Mouse (Mus musculus) heart, adult 18-20 months (tissue): ENCODE measurements around the gene Malsu1. TPM values are rescaled to one million over a fixed set of nuclear protein-coding genes. Genes with fewer than 3 reads are reported as not detected.
A peak's percentile ranks its signal among the peaks of the same experiment; 100 is the strongest.

Source experiments
- DNase-seq, 2 experiments: peaks; one replicate each; pipeline ENCODE4 v3.0.0; 2021 to 2022; ENCODE audit warnings: mixed read lengths in 1 of 2
- long read RNA-seq, 2 experiments: library from polyadenylated mRNA; stranded (forward); transcript quantifications; one replicate each; pipeline ENCODE4 v2.0.0; 2021
- total RNA-seq, 2 experiments: library from RNA; stranded (reverse); gene quantifications; 2 replicates each; pipeline ENCODE4 v1.2.3; 2021

The Malsu1 gene
- total RNA-seq: 10 to 100 TPM; 40.5 to 45.0 TPM
- long read RNA-seq, experiment 1, transcript Malsu1-203 (4 exons, 2,819 nt): major isoform, 25 of 33 reads
- long read RNA-seq, experiment 1, partial matches to known transcripts: 3 of 33 reads
- long read RNA-seq, experiment 1, other reads (novel, unspliced or antisense): 1 of 33 reads
- long read RNA-seq, experiment 2, transcript Malsu1-203 (4 exons, 2,819 nt): major isoform, 27 of 29 reads
- long read RNA-seq, experiment 2, partial matches to known transcripts: 0 of 29 reads
- long read RNA-seq, experiment 2, other reads (novel, unspliced or antisense): 0 of 29 reads

DNA sequence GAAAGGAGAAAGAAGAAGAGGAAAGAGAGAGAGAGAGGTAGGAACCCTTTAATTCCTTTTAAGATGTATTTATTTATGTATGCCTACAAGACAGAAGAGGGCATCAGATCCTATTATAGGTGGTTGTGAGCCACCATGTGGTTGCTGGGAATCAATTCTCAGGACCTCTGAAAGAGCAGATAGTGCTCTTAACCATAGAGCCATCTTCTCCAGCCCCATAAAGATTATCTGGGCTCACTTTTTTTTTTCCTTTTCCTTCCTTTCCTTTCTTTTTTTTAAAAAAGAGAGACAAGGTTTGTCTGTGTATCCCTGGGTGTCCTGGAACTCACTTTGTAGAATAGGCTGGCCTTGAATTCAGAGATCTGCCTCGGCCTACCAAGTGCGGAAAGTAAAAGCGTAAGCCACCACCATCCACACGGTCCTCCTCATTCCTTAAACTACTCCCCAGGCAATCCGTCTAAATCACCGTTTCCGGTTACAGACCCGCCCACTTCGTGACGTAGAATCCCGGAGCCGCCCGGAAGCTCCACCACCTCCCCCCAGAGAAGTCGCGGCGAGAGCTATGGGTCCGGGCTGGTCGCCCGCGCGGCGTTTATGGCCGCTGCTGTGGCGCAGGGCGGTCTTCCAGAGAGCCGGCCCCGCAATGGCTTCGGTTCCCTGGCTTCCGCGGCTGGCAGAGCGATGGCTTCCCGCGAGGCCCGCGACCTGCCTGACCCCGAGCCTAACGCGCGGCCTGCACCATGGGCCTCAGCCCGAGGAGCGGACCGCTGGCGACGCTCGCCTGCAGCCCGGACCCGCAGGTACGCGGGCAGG lies at the start of gene Malsu1:
TSS of gene Malsu1 (plus strand) at position 492 of the 813 bp plus-strand sequence.
- DNase-seq: peak; percentile 97 to 98

GRCm38 (mm10) chr6:49025290-49025689 lies 48.3 kb upstream of the Malsu1 start:
- no peak for DNase-seq

DNA sequence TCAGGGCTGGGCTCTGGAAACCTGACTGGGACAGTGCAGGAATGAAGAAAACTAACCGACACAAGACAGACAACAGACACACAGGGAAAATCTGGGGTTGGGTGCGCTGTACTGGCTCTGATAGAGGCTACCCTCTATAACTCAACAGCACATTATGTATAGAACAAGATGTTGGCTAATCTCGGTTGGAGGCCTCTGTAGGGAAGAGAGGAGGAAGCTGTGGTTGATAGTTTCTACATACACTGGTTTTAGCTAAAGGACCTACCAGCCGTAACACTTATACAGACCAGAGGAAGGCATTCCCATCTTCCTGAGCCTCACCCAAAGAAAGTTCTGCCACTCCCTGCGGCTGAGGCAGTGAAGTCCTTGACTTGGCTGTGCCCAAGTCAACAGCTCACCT lies 47.1 kb upstream of the Malsu1 start:
- DNase-seq: no peak

DNA sequence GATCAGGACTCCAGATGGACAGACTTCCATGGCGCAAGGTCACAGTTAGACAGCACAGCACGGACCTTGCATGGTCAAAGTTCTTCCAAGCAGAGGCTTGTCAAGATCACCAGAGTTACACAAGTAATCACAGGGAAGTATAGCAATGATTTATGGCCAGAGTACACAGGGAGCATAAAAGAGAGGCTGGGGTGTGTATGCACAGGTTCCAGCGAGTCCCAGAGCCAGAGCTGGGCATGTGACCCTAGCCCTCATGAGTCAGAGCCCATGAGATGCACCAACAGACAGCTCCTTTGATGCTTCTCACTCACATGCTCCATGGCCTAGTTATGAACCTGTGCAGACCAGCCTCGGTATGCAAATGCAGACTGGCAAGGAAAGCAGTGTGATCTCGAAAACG lies 45.6 kb upstream of the Malsu1 start:
- no peak for DNase-seq

DNA sequence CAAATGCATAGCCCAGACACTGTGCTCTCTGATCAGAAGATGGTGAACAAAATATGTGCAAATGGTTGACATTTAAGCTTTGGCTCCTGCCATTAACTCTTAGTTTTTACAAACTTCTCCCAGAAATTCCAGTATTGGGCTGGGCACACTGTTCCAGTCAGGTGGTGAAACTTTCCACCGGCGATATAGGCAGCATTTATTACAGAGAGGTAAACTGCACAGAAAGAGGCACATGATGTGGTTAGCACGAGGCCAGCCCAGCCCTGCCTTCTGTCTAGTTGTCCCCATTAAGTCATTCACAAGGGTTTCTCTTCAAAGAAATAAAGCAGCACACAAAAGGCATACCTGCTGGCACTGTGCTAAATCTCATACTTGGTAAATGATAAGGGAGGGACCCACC lies 44.9 kb upstream of the Malsu1 start:
- no peak for DNase-seq

- no peak for DNase-seq
These were observed 42.4 kb upstream of the Malsu1 start for GRCm38 (mm10) chr6:49031230-49031629.

DNA sequence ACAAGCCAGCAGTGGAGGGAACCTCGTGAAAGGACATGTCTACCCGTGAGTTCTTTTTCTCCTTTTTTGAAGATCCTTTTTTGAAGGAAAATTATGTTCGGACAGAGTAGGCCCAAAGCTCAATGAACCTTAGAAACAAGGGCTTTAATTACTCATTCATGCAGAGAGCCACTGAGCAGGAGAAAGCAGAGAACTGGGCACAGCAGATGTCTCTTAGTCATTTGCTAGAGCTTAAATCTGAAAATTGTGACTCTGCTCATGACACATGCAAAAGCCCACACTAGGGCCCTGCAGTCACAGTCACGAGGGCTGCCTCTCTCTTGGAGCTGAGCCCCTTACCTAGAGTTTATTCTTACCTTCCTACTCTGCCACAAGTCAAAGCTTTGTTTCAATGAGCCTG lies 40.8 kb upstream of the Malsu1 start:
- DNase-seq: no peak

DNA sequence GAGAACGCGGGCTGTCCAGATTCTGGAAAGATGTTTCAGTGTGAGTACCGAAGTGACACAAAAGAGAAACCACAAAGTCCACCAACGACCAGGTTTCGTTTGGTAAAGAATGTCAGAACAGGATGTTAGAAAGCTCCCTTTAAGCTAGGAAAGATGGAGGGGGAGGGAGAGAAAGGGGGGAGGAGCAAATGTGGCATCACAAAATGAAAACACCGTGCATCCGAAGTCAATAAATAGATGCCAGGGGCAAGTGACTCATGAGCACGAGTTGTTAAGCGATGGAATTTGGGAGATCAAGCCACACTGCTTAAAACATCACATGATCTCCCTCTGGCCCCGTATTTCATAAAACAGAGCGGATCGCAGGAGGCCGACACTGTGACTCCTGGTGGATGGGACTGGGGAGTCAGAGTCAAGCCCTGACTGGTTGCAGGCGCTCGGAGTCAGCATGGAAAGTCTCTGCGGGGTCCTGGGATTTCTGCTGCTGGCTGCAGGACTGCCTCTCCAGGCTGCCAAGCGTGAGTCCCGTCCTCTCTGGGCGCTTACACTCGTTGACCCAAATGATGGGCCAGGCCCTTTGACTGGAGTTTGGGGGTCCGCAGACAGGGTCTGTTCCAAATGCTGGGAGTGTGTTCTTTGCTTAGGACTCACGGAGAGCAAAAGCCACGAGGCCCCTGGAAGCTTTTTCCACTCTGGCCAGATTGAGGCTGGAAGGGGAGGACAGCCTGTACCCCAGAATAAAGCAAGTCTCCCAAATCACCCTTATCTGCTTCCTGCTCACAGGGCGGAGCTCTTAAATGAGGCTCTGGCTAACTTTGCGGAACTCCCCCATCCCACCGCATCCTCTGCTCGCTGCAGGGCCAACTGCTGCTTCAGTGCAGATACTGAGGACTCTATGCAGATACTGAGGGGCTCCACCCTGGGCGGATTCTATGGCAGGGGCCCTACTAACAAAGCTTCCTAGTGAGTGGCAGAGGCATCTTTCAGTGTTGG lies 37.0 kb upstream of the Malsu1 start, which contains the start of gene Gpnmb:
TSS of gene Gpnmb (plus strand) at position 272 of the 993 bp plus-strand sequence.
- peak; percentile 9 to 25 for DNase-seq

DNA sequence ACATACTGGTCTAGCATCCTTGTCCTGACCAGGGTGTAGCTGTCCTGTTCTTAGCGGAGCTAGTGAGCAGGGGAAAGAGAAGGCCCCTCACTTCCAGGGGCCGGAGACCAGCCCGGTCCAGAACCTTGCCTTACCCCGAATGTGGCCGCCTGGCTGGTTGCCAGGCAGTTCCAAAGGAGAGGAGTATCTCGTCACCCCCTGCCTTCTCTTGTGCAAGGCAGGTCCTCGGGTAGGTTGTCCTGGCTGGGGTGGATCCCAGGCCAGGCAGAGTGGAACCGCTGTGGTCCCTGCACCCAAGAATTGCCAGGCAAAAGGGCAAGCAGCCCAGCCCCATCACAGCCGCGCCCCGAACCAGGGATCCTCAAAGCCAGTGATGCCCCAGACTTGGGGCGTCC lies 36.3 kb upstream of the Malsu1 start:
- DNase-seq: no peak

DNA sequence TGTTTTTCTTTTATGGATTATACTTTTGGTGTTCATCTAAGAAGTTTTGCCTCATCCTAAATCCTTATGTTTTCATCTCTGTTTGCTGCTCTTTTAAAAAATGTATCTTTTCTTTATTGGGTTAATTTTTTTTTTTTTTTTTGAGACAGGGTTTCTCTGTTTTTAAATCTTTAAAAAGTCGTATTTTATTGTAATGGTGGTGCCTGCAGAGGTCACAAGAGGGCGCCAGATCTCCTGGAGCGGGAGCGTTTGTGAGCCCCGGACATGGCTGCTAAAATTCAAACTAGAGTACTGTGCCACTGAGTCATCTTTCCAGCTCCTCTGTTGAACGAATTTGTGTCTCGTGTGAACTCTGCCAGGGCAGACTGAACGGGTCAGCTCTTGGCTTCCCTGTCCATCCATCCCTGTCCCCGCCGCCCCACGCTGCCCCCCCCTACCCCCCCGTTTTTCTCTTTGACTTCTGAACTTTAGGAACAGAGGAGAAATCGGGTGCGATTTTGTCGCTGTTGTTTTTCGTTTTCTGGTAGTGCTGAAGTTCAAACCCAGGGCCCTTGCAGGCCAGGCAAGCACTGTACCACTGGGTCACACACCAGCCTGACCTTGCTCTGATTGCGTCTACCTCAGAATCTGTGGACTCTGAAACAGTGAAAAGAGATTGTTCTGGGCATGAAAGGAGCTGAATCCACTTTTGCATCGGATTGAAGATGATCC lies 34.0 kb upstream of the Malsu1 start:
- DNase-seq: peak; percentile 45 to 74

DNA sequence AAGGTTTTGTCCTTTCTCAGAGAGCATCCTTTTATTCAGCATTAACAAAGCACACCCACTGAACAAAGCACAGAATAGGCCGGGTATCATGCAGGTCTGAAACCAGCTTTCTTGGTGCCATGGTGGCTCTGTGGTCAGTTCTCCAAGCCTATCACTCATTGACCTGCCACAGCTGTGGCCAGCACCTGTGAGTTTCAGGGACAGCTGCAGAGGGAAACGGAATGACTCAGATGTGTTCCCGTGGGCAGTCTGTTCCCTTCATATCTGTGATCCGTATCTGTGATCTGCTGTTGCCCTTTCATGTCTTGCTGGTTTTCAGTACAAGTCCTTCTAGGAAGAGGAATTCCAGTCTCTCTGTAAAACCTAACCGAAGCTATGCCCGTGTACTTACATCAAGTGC lies 27.1 kb upstream of the Malsu1 start:
- no peak for DNase-seq

DNA sequence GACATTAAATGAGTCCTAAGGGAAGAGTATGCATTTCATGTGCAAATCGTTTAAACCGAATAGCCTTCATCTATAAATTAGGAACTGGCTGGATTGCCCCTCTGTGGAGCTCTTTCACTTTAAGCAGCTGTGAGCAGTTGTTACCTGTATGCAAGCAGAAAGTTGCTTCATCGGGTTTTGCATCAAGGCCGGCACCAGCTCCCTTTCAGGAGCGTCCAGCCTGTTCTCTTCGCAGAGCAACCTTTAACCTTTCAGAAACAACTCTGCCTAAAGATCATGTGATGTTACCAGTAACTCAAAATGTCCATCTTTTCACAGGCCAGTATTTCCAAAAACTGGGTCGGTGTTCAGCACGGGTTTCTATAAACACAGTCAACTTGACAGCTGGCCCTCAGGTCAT lies 26.6 kb upstream of the Malsu1 start:
- DNase-seq: no peak

GRCm38 (mm10) chr6:49047848-49048247 lies 25.7 kb upstream of the Malsu1 start:
- no peak for DNase-seq

GRCm38 (mm10) chr6:49048395-49048794 lies 25.2 kb upstream of the Malsu1 start:
- no peak for DNase-seq

GRCm38 (mm10) chr6:49050677-49051410 lies 22.8 kb upstream of the Malsu1 start:
- DNase-seq: no peak

- no peak for DNase-seq
These were observed 21.4 kb upstream of the Malsu1 start for GRCm38 (mm10) chr6:49052191-49052590.

- no peak for DNase-seq
These were observed 18.3 kb upstream of the Malsu1 start for GRCm38 (mm10) chr6:49055256-49055733.

DNA sequence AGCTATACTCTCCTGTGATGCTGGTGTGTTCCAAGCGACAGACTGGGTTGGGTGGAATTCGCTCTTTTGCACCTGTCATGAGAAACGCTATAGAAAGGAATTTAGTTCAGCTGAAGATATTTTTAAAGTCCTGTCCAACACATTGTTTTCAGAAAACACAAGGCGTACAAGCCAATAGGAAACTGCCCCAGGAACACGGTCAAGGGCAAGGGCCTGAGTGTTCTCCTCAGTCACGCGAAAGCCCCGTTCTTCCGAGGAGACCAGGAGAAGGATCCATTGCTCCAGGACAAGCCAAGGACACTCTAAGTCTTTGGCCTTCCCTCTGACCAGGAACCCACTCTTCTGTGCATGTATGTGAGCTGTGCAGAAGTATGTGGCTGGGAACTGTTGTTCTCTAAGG lies 17.6 kb upstream of the Malsu1 start:
- DNase-seq: no peak

DNA sequence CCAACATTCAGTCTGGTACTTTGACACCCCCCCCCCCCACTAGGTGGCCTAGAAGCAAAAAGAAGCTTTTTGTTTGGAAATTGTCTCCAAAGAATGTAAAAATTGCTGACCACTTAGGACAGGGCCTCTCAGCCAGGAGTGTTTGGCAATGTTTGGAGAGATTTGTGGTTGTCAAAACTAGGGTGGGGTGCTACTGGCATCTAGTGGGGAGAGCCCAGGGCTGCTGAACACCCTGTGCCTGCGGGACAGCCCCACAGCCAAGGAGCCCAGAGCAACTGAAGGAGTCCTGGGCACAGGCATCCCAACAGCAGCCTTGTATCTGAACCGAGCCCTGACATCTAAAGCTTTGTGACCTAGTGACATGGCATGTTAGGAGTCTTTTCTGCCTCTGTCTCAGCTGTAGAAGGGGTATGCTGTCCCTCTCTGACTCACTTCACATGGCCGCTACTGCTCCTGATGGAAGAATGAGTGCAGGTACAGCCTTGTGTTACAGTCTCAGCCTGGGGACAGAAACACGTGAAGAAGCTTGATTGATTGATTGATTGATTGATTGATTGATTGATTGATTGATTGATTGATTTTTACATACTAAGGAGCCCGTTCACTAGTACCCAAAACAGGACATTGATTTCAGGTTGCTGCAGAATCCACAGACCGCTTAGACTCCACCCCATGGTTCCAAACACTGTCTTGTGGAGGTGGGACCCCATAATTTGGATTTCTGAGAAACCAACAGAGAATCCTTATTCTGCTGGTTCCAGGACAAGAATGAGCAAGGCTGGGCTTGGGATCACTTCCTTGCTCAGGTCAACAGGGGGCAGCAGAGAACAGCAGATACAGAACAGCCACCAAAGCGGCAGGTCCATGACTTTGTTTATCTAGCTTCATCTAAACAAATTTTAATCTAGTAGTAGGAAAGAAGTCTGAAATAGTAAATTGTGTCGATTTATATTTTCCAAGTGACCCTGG lies 16.3 kb upstream of the Malsu1 start:
- peak; percentile 57 to 86 for DNase-seq

- no peak for DNase-seq
These were observed 5.2 kb upstream of the Malsu1 start for GRCm38 (mm10) chr6:49068361-49068760.
